Mouse (Mus musculus) layer of hippocampus, postnatal 10 days (tissue): ENCODE measurements around the gene Arpp21. TPM values are rescaled to one million over a fixed set of nuclear protein-coding genes. Genes with fewer than 3 reads are reported as not detected.
A peak's percentile ranks its signal among the peaks of the same experiment; 100 is the strongest.

Experiments used
- DNase-seq, 2 experiments: peaks; one replicate each; pipeline ENCODE4 v3.0.0; 2021; ENCODE audit warnings: low spot score in 2 of 2
- long read RNA-seq: library from polyadenylated mRNA; stranded (forward); transcript quantifications from one replicate; pipeline ENCODE4 v2.0.0, GENCODE M21; 2023
- total RNA-seq, 2 experiments: library from RNA; stranded (reverse); gene quantifications; 2 replicates each; pipeline ENCODE4 v1.2.3; 2021

The Arpp21 gene
- total RNA-seq: 100 to 1,000 TPM; 313 to 386 TPM
- long read RNA-seq, transcript Arpp21-231 (5 exons, 3,419 nt): major isoform, 10 of 103 reads
- long read RNA-seq, partial matches to known transcripts: 22 of 103 reads
- long read RNA-seq, other reads (novel, unspliced or antisense): 66 of 103 reads

DNA sequence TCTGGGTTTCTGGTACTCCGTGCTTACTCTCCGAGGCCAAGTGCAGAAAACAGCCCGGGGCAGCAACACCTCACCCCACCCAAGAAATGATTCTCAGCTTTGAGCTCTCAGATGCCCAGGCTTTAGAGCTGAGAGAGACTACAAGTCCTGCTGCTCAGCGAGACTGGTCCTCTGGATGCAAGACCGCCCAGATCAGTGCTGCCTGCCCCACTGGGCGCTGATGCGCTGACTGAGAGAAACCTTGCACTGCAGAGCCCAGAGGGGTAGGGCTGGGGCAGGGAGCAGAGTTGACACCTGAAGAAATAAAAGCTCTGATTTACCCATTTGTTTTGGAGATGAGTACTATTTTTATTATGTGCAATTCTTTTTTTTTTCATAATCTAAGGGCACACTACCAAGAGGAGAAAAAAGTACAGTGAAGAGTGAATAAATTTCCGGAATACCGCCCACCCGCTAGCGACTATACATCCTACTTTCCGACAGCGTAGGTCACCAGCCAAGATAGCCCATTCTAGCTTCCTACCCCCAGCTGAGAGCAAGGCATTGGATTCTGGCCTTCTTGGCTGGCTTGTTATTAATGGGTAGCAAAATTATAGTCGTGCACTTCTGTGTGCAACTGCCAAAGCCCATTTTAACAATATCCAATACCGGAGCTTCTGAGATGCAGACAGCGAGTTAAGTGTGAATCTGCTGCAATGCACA is at the start of gene Arpp21:
Arpp21 (minus strand) TSS at position 243 of the 702 bp plus-strand sequence.
- DNase-seq: peak in 1 of 2 experiments; percentile 45

DNA sequence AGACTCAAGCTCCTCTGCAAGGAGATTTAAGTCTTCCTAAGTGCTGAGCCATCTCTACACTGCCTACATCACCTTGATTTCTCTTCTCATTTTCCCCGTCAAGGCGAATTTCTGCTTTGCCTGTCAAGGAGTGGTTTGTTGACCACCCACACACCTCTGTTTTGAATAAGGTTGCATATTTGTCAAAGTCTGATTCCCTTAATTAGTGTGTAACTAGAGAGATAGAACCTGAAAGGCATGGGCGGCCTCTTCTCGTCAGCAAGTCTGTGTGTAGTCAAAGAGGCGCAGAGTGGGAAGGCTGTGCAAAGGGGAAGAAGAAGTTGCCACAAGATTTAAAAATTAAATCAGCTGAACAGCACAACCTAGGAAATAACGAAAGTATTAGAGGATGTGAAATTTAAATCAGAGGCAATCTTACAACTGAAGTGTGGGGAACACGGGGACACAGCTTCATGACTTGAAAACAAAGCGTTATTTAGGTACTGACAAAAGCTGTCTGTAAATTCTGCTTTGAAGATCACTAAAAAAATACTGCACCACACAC is 36.8 kb upstream of the Arpp21 start:
- no peak for DNase-seq

DNA sequence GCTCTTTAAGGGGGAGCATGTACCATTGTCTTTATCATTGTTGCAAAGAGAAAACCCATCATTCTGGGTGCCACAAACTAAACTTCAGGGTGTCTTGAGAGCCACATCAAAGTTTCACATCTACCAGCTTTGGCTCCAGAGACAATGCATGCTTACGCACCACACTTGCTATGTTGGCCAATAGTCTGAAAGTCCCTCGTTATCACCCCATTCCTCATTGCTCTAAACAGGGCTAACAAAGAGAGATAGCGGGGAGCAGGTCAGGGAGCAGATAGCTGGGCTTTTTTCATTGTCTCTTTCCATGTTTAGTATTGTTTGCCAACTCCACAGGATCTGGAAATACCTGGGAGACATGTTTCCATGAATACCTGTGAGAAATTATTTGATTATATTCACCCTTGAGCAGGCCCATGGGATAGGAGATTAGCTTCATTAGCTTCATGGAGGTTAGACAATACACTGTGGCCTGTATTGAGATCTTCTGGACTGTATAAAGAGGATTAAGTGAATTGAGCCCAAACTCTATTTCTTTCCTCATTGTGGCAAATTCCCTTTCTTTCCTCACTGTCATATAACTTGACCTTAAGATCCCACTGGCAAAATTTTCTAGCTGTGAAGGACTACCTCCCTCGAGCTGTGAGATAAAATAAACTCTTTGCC is 29.4 kb upstream of the Arpp21 start:
- no peak for DNase-seq

DNA sequence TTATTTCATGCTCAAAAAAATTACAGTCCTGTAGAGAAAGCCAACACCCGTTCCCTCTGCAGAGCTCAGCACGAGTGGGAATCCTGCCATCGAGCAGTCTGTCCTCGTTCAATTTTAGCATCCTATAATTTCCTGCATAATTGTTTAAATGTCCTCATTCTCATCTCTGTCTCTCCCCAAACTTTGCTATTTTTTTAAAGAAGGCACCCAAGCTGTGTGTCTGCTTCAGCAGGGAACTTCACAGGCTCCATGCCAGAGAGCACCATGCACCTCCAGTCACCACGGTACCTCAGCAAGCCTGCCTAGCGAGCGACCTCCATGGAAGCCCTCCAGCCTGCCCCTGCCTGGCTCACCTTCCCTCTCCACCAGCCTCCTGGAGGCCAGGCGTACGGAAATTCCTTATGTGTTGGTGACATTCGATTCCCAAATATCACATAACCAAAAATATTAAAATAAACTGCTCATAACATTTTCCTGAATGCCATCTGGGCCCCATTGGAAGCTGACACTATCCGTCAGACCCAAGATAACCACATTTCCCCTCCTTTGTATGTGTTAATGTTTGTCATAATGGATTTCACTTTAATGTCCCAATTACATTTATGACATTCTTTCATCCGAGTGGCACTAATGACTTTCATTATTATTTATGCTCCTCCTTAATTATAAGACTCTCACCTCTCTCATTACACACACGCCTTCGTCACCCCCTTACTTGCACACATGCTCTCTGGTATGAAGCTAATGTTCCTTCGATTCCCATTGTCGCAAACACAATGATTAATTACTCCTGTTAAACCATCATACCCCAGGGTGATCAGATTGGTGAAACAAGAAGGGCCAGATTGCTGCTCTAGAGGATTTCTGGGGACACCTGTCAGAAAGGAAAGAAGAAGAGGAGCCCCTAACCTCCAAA is 26.5 kb upstream of the Arpp21 start:
- peak; percentile 51 to 52 for DNase-seq

DNA sequence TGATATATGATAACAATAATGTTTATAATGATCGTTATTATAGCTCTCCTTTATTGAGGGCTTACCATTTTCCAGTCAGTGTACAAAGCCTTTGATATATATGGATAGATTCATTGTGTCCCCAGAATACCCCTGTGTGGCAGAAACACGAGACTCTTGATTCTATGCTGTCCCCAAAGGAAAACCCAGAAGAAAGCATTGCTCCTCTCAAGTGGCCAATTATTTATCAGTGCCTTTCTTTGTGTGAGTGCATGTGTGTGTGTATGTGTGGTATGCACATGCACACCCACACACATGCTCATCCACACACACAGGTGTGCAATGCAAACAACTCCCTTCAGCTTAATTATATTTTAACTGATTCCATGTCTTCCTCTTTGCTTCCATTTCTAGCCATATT is 25.8 kb upstream of the Arpp21 start:
- peak in 1 of 2 experiments; percentile 14 for DNase-seq

DNA sequence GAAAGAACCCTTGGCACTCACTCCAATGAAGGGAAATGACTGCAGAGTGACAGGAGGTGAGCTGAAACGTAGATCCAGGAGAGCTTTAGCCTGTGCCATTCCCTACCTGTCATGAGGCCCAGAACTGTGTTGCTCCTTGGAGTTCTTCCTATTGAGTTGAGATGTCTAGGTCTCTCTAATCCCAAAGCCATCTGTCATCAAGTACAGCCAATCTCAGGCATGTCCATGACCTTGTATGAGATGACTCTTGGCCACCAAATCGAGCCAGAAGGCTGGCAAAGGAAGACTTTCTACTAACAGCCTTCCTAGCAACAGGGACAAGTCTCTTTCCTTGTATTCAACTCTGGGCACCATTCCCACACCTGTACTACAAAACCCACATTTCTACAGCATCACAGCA is 25.0 kb upstream of the Arpp21 start:
- DNase-seq: no peak

DNA sequence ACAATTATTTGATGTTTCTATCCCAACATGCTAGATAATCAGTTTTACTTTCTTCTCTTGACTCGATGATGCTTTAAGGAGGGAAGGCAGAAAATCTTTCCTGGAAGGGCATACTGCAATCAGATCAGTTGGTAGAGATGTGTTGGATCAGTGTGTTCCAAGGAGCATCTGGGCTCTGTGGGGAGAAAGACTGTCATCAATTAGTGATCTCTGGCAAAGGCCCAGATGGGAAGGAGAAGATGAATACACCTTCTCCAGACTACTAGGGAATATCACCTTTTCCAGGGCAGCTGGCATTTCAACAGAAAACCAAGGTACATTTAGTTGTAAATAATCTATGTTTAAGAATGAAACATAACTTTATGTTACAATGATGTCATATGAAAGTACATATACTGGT is 22.8 kb upstream of the Arpp21 start:
- DNase-seq: no peak

DNA sequence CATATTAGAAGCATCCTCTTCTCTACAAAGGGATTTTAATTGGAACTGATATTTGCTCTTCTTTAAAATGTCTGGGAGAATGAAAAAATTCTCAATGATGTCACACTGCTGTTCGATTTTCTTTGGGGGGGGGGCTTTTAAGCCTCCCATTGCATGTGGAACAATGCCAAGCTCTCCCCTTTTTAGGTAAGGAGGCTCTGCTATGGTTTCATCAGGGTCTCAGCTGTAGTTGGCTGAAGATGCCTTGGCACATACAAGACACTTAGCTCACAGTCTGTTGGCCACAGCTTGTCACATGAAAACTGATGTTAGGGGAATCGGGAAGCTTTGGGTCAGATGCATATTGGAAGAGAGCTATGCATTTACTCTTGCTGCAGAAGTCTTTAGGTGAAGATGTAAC is 20.2 kb upstream of the Arpp21 start:
- DNase-seq: no peak

DNA sequence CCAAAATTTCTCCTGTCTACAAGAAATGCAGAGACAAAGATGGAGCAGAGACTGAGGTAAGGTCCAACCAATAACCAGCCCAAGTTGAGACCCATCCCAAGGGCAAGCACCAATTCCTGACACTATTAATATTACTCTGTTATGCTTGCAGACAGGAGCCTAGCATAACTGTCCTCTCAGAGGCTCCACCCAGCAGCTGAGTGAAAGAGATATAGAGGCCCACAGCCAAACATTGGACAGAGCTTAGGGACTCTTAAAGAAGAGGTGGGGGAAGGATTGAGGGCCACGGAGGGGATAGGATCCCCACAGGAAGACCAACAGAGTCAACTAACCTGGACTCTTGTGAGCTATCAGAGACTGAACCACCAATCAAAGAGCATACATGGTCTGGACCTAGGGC is 18.0 kb upstream of the Arpp21 start:
- no peak for DNase-seq

DNA sequence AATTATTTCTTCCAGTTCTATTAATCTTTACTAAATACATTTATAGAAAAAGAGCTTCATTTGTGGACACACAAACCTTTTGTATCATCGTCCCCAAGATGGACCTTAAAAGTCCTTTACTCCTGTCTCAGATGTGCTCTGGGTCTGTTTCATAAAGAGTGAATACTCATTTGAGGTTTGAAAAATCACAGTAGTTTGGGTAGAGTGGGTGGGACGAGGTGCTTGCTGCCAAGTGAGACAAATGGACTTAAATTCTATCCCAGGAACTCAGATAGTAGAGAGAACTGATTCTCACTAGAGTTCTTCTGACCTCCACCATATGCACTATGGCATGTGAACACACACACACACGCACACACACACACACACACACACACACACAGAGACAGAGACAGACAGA is 16.1 kb upstream of the Arpp21 start:
- no peak for DNase-seq

DNA sequence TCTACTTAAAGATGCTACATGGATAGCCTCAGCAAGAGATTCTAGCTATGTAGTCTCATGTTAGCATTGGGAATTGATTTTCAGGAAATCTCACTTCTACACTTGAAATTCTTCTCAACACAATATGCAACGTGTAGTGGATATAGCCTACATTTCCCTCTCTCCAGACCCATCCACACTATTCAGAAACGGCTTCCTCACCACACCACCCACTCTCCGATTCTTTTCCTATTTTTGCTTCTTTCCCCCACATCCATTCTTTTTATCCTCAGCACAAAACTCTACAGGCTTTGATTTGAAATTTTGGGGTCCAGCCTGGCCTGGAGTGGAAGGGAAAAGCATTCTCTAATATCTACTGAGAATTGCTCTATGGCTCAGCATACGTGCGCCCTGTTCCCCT is 15.6 kb upstream of the Arpp21 start:
- no peak for DNase-seq

DNA sequence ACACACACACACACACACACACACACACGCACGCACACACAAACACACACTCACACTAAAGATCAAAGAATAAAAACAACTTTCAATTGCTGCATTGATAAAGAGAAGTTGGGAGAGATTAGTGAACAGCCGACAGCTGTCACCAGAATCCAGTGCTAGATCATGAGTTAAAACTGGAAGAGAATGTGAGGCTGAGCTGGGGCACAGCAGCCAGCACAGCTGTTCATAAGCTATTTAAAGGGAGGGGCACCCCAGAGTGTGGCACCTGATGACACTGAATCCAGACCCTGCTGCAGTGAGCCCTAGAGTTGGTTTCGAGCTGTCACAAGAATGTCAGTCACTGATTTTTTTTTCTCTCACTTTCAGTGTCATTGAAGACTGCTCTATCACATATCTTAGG is 14.0 kb upstream of the Arpp21 start:
- no peak for DNase-seq

DNA sequence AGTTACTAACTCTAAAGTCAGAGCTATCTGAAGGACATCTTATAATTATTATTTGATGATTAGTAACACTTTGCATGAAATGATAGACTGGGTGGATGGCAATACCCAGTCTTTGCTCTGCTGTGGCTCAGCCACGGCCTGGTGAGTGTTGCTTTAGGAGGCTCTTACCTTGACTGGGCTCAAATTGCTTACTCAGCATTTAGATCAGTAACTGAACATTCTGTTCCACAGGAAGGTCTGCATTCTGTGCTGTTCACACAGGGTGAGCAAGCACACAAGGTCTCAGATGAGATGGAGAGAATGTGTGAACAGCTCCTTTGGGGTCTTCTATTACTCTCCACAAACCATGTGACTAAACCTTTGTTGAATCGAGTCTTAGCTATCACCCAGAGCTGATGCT is 11.4 kb upstream of the Arpp21 start:
- no peak for DNase-seq

DNA sequence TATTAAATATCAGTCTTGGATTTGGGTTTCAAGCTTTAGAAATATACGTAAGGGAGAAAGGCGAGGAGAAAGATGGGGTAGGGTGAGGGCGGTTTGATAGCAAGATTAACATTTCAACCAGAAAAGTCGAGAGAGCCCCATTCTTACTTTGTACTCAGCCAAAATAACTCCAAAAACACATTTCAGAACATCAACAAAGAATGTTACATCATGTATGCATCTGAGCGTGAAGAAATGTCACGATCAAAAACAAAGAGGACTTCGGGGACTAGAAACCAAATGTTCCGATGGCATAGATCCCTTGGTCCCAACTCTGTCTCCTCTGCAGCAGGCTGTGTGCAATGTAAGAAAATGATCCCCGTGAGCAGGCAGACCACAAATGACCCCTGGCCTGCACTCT is 2.4 kb upstream of the Arpp21 start:
- DNase-seq: no peak

DNA sequence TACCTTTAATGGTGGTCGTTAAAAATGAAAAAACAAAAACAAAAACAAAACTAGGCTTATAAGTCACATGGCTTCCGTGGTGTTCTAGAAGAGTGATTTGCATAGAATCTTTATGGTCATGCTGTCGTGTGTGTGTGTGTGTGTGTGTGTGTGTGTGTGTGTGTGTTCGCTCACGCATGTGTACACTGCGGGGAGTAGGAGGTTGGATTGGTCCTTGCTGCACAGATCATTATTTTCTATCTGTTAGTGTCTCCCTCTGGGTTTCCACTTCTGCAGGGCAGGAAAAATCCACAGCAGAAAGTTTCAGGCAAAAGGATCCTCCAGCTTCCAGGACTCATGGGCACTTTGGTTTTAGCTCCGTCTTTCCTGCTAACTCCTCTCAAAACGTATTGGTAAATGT is 813 bp upstream of the Arpp21 start:
- DNase-seq: no peak

DNA sequence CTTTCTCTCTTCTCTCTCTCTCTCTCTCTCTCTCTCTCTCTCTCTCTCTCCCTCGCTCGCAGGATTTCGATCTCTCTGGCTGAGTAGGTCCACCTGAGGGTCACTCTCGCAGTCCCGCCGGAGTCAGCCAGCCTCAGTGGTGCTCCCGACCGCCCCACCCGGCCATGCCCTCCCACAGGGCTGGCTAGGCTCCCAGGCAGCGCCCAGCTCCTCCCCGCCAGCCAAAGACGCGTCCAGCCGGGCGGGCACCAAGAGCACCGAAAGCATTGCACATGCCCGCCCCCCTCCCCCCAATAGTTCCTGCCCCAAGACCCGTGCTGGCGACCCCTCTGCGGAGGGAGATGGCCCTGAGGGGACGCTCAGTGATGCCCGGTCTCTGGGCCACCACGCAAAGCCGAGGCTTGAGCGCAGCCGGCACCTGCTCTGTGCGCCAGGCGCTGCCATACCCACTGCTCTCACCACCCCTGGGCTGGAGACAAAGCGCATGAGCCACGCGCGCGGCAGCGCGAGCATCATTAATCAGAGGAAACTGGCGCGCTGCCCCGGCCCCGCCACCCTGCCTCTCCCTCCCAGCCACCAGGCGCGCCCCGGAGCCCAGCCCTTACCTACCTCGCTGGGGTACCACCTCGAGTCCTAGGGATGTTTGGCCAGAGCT is 570 bp downstream of the Arpp21 start:
- peak; percentile 78 to 88 for DNase-seq

DNA sequence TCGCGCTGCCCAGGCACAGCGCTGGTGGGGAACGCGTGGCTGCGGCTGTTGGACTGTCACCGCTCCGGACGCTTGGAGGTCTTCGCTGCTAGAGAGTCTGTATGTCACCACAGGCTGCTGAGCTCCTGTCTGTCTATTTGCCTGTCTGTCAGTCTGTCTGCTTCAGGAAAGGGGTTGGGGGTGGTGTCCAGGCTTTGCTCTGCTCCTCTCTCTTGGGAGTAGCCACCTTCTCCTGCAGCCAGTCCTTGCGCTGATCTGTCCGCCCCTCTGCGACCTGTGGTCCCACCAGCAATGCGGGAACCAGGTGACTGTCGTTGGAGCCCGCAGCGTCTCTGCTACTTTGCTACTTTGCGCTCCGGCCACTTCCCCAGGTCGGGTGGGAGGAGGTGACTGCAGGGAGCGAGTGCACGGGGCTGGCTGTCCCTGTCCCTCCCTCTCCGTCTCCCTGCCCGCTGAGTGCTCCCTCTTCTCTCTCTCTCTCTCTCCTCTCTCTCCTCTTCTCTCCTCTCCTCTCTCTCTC is 1.2 kb downstream of the Arpp21 start:
- peak; percentile 53 to 62 for DNase-seq

DNA sequence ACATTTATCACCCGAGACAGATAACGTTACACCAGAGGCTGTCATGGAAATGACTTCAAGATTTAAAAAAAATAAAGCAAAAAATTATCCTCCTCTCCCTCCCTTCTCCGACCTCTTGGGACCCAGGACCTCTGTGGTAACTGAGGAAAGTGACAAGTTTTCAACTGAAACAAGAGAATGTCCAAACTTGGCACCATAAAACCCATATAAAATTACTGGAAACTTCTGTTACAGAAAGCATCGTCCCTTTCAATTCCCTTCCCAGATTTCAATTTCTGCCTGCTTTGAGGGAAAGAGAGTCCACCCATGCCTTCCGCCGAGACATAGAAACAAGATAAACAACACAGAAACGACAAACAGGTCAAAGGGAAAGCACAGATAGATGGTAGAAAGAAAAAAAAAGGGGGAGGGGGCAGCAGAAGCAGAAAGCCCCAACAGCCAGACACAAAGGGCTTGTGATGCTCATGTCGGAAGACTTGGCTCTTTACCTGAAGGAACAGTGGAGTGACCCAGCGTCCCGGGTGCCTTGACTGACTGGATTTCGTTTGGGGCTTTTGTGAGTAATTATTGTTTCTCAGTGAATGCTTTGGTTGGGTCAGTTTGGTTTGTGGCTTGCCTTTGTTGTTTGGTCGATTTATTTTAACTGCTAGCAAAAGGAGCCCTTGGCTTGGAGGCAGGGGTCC is 1.8 kb downstream of the Arpp21 start:
- DNase-seq: no peak

DNA sequence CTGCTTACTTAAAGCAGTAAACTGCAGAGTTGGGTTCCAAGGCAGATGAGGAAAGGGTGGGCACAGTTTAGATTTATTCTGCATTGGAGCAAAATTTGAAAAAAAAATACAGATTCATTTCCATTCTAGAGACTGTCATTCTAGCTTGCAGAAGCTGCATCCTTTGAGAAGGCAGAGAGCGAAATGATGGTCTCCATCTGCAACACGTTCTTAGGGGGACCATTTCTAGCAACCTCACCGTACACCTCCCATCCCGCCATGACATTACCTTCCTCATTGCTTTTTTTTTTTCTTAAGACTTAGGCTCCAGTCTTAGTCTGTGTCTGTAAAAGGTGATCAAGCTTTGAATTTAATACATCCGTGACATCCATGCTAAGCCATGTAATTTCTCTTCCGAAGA is 2.4 kb downstream of the Arpp21 start:
- DNase-seq: no peak

DNA sequence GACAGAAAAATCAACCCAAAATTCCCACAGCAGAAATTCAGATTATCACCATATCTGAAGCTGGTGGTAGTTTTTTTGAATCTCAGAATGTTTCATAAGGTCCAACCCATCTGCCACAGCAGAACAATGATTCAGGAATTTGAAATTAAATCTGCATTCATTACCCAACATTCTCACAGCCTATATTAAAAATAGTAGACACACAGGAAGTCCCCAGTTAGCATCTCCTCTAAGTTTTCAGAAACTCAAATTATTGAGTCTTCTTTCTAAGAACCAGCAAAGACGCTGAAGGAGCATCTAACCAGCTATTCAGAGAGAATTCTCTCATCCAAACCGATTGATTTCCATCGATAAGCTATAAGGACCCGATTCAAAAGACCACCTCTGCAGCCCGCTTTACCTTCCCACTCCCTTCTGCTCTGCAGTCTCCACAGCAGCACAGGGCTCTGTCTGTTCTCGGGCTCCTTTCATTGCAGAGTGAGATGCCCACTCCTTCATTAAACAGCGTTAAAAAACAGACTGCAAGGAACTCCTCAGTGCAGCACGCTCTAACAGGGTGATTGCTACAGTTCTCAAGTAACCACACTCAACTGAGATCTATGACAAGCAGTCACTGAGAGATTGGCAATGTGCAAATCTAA is 3.7 kb downstream of the Arpp21 start:
- DNase-seq: no peak
